Mouse (Mus musculus): ENCODE measurements at regions not wholly inside any gene's neighbourhood (a gene's known extent, or its start where the extent isn't known, plus 50 kb on each side); places are given as distances from the start of the nearest gene placed in this dataset.

DNA sequence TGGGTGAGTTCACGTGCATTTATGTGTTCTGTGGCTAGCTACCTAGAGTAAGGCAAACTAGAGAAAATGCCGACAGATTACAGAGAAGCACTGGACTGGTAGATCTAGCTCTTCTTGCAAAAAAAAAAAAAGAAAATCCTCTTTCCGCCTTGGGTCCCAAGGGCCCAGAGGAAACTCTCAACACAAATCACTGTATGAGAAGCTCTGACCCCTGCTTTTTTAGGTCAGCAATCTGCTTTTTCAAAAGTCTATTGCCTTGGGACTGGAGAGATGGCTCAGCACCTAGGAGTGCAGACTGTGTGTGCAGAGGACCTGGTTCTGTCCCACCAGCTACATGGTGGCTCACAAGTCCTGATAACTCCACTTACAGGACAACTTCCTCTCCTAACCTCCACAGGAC, 60.5 kb upstream of the Basp1 start:
- no peak for TF ChIP-seq CTCF (IDR thresholded peaks at IDR 0.05; ENCODE audit: extremely low read depth, insufficient read depth, low read length)
- no peak for TF ChIP-seq POLR2A (IDR thresholded peaks at IDR 0.05; ENCODE audit: extremely low read depth, insufficient read depth, low read length)
